Mouse (Mus musculus): ENCODE data around the gene Prss29. TPM values are rescaled to one million over a fixed set of nuclear protein-coding genes. Genes with fewer than 3 reads are reported as not detected.

Gene Prss29
- polyA plus RNA-seq, 1 experiment = not detected

GRCm38 (mm10) chr17:25285033-25285432 is 33.4 kb upstream of the Prss29 start:
- H3K4me3 ChIP-seq (replicated peaks; ENCODE audit: extremely low read depth, low read depth, low read length) = no peak overlapping the region
- 19% methylated on average over 3 of the region's 3 CpGs for WGBS
- peaks cover 2% of the 10 kb centered on the region; the same call in 1 of the 2 replicates for H3K4me1 ChIP-seq (ENCODE audit: control insufficient read depth, insufficient read depth, low read length)
- DNase-seq = peak; percentile 56
- no peak for TF ChIP-seq POLR2A (IDR thresholded peaks at IDR 0.05; ENCODE audit: borderline replicate concordance, extremely low read depth, low read depth, low read length)
- TF ChIP-seq CTCF (IDR thresholded peaks at IDR 0.05; ENCODE audit: insufficient read depth, low read length) = peak; percentile 96

GRCm38 (mm10) chr17:25288842-25289241 is 29.6 kb upstream of the Prss29 start:
- DNase-seq = no peak
- Histone ChIP-seq H3K4me3 (replicated peaks; ENCODE audit: extremely low read depth, low read depth, low read length) (no peak overlapping the region), H3K4me1 (ENCODE audit: control insufficient read depth, insufficient read depth, low read length) (peaks cover 2% of the 10 kb centered on the region; the same call in 1 of the 2 replicates)
- TF ChIP-seq CTCF (IDR thresholded peaks at IDR 0.05; ENCODE audit: insufficient read depth, low read length) = peak; percentile 89
- TF ChIP-seq POLR2A (IDR thresholded peaks at IDR 0.05; ENCODE audit: borderline replicate concordance, extremely low read depth, low read depth, low read length) = no peak
- WGBS = 11% methylated on average over 4 of the region's 4 CpGs

GRCm38 (mm10) chr17:25290411-25290810 is 28.0 kb upstream of the Prss29 start:
- no peak for DNase-seq
- no peaks in the 10 kb centered on the region for H3K4me1 ChIP-seq (ENCODE audit: control insufficient read depth, insufficient read depth, low read length)
- H3K4me3 ChIP-seq (replicated peaks; ENCODE audit: extremely low read depth, low read depth, low read length) = no peak overlapping the region
- no peak for TF ChIP-seq POLR2A (IDR thresholded peaks at IDR 0.05; ENCODE audit: borderline replicate concordance, extremely low read depth, low read depth, low read length)
- TF ChIP-seq CTCF (IDR thresholded peaks at IDR 0.05; ENCODE audit: insufficient read depth, low read length) = no peak
- WGBS = 25% methylated on average over 4 of the region's 4 CpGs

GRCm38 (mm10) chr17:25293495-25293894 is 25.0 kb upstream of the Prss29 start:
- H3K4me3 ChIP-seq (replicated peaks; ENCODE audit: extremely low read depth, low read depth, low read length) = no peak overlapping the region
- no peaks in the 10 kb centered on the region for H3K4me1 ChIP-seq (ENCODE audit: control insufficient read depth, insufficient read depth, low read length)
- WGBS = 38% methylated on average over 5 of the region's 5 CpGs
- TF ChIP-seq POLR2A (IDR thresholded peaks at IDR 0.05; ENCODE audit: borderline replicate concordance, extremely low read depth, low read depth, low read length) = no peak
- no peak for TF ChIP-seq CTCF (IDR thresholded peaks at IDR 0.05; ENCODE audit: insufficient read depth, low read length)
- no peak for DNase-seq

GRCm38 (mm10) chr17:25294111-25294510 is 24.3 kb upstream of the Prss29 start:
- WGBS = 54% methylated on average over 1 of the region's 1 CpGs

GRCm38 (mm10) chr17:25298094-25298493 is 20.4 kb upstream of the Prss29 start, which contains the start of gene Prss34:
Prss34 (plus strand) TSS chr17:25298394.
- WGBS = 73% methylated on average over 5 of the region's 5 CpGs

More at GRCm38 (mm10) chr17:25294111-25294510, 24.3 kb upstream of the Prss29 start:
- no peaks in the 10 kb centered on the region for H3K4me1 ChIP-seq (ENCODE audit: control insufficient read depth, insufficient read depth, low read length)
- TF ChIP-seq CTCF (IDR thresholded peaks at IDR 0.05; ENCODE audit: insufficient read depth, low read length) = no peak
- no peak for TF ChIP-seq POLR2A (IDR thresholded peaks at IDR 0.05; ENCODE audit: borderline replicate concordance, extremely low read depth, low read depth, low read length)
- no peak for DNase-seq
- no peak overlapping the region for H3K4me3 ChIP-seq (replicated peaks; ENCODE audit: extremely low read depth, low read depth, low read length)

GRCm38 (mm10) chr17:25308346-25308745 is 10.1 kb upstream of the Prss29 start, which contains the start of gene Prss28:
Prss28 (plus strand) TSS chr17:25308646.
- TF ChIP-seq CTCF (IDR thresholded peaks at IDR 0.05; ENCODE audit: insufficient read depth, low read length) (no peak), POLR2A (IDR thresholded peaks at IDR 0.05; ENCODE audit: borderline replicate concordance, extremely low read depth, low read depth, low read length) (no peak)
- H3K4me3 ChIP-seq (replicated peaks; ENCODE audit: extremely low read depth, low read depth, low read length) = no peak within 1 kb of the TSS
- DNase-seq = no peak
- WGBS = 25% methylated on average over 4 of the region's 4 CpGs
- H3K4me1 ChIP-seq (ENCODE audit: control insufficient read depth, insufficient read depth, low read length) = no peaks in the 10 kb centered on the region

More at GRCm38 (mm10) chr17:25298094-25298493, 20.4 kb upstream of the Prss29 start, which contains the start of gene Prss34:
- Histone ChIP-seq H3K4me1 (ENCODE audit: control insufficient read depth, insufficient read depth, low read length) (no peaks in the 10 kb centered on the region), H3K4me3 (replicated peaks; ENCODE audit: extremely low read depth, low read depth, low read length) (no peak within 1 kb of the TSS)
- TF ChIP-seq CTCF (IDR thresholded peaks at IDR 0.05; ENCODE audit: insufficient read depth, low read length) (no peak), POLR2A (IDR thresholded peaks at IDR 0.05; ENCODE audit: borderline replicate concordance, extremely low read depth, low read depth, low read length) (no peak)
- DNase-seq = no peak

GRCm38 (mm10) chr17:25320819-25321218 is 2.4 kb downstream of the Prss29 start:
- Histone ChIP-seq H3K4me1 (ENCODE audit: control insufficient read depth, insufficient read depth, low read length) (no peaks in the 10 kb centered on the region), H3K4me3 (replicated peaks; ENCODE audit: extremely low read depth, low read depth, low read length) (no peak overlapping the region)
- no peak for TF ChIP-seq CTCF (IDR thresholded peaks at IDR 0.05; ENCODE audit: insufficient read depth, low read length)
- TF ChIP-seq POLR2A (IDR thresholded peaks at IDR 0.05; ENCODE audit: borderline replicate concordance, extremely low read depth, low read depth, low read length) = no peak
- 72% methylated on average over 8 of the region's 8 CpGs for WGBS
- DNase-seq = no peak

GRCm38 (mm10) chr17:25322930-25323329 is 4.5 kb downstream of the Prss29 start:
- Histone ChIP-seq H3K4me1 (ENCODE audit: control insufficient read depth, insufficient read depth, low read length) (no peaks in the 10 kb centered on the region), H3K4me3 (replicated peaks; ENCODE audit: extremely low read depth, low read depth, low read length) (no peak overlapping the region)
- no peak for DNase-seq
- TF ChIP-seq CTCF (IDR thresholded peaks at IDR 0.05; ENCODE audit: insufficient read depth, low read length) = no peak
- no peak for TF ChIP-seq POLR2A (IDR thresholded peaks at IDR 0.05; ENCODE audit: borderline replicate concordance, extremely low read depth, low read depth, low read length)
- 12% methylated on average over 2 of the region's 2 CpGs for WGBS

- Histone ChIP-seq H3K4me3 (replicated peaks; ENCODE audit: extremely low read depth, low read depth, low read length) (no peak overlapping the region), H3K4me1 (ENCODE audit: control insufficient read depth, insufficient read depth, low read length) (no peaks in the 10 kb centered on the region)
- 48% methylated on average over 9 of the region's 9 CpGs for WGBS
- no peak for DNase-seq
- no peak for TF ChIP-seq POLR2A (IDR thresholded peaks at IDR 0.05; ENCODE audit: borderline replicate concordance, extremely low read depth, low read depth, low read length)
- TF ChIP-seq CTCF (IDR thresholded peaks at IDR 0.05; ENCODE audit: insufficient read depth, low read length) = no peak
These were observed 13.9 kb downstream of the Prss29 start for GRCm38 (mm10) chr17:25332321-25332720.

All from lung, adult 2 months (tissue).